ENCODE assay signal across 25 mouse cellular contexts in genomic region chr16:29504198-29504597, GRCm38 (mm10). TPM values are rescaled to one million over a fixed set of nuclear protein-coding genes. Genes with fewer than 3 reads are reported as not detected.
A peak's percentile ranks its signal among the peaks of the same experiment; 100 is the strongest.
DNase-seq lines count a peak whose midpoint lies in the region; ATAC-seq and TF ChIP-seq lines count a peak whose summit lies in the region.
"Had no signal": no experiment of that assay in that cellular context is flagged by ENCODE, and none has a peak within 500 bp of the region (broad histone marks: within the 10 kb centered on the region; RNA-seq: fewer than 3 reads in every experiment).

No protein-coding gene starts in this region.

- no peak overlapping the region for H3K4me3 ChIP-seq in hindbrain, postnatal 0 days (ENCODE audit: low read length)
- no peak overlapping the region for H3K4me3 ChIP-seq in hindbrain, embryonic 11.5 days (ENCODE audit: low read depth, low read length)
- H3K4me3 ChIP-seq: embryonic facial prominence, embryonic 13.5 days; forebrain, embryonic 15.5 days; hindbrain, embryonic 12.5 days; kidney, embryonic 15.5 days; lung, embryonic 15.5 days had no signal

- ATAC-seq in frontal cortex, adult (ENCODE audit: low TSS enrichment), result peak; percentile 79
- peak; percentile 29; the same call in 1 of the 2 replicates for ATAC-seq in hindbrain, postnatal 0 days
- ATAC-seq in hindbrain, embryonic 11.5 days (ENCODE audit: low FRiP score), result no peak
- ATAC-seq: activated CD4-positive, CD25-positive, alpha-beta regulatory T cell, adult 4 months; CD4-positive, CD25-positive, alpha-beta regulatory T cell, adult 4 months; forebrain, embryonic 15.5 days; intestine, embryonic 16.5 days had no signal

- no peak for DNase-seq in frontal cortex, postnatal 10 days (ENCODE audit: low spot score in 2 of 2)
- DNase-seq in hindbrain, postnatal 0 days (ENCODE audit: low spot score), result peak; percentile 45
- DNase-seq in hindbrain, embryonic 11.5 days (ENCODE audit: low spot score), result no peak
- DNase-seq in retina, postnatal 1 day, result peak; percentile 10
- no peak for DNase-seq in retina, embryonic 14.5 days (ENCODE audit: low spot score)
- DNase-seq in layer of hippocampus, postnatal 36 days, result peak; percentile 4 to 9
- no peak for DNase-seq in urinary bladder, postnatal 10 days (ENCODE audit: low spot score)
- DNase-seq: adrenal gland, postnatal 10 days; cerebellum, adult 11 months; gastrocnemius, postnatal 25 days; kidney, postnatal 4 days; lung, postnatal 4 days; thymus, postnatal 36 days had no signal

- no peaks in the 10 kb centered on the region for H3K36me3 ChIP-seq in hindbrain, postnatal 0 days (ENCODE audit: insufficient read depth, low read length)
- H3K36me3 ChIP-seq in hindbrain, embryonic 11.5 days (ENCODE audit: control insufficient read depth, insufficient read depth, low read length), result no peaks in the 10 kb centered on the region
- H3K36me3 ChIP-seq: embryonic facial prominence, embryonic 13.5 days; forebrain, embryonic 15.5 days; hindbrain, embryonic 12.5 days; kidney, embryonic 15.5 days; lung, embryonic 15.5 days had no signal

- no peak overlapping the region for H3K4me2 ChIP-seq in hindbrain, postnatal 0 days (ENCODE audit: low read depth, low read length)
- no peak overlapping the region for H3K4me2 ChIP-seq in hindbrain, embryonic 11.5 days (replicated peaks; ENCODE audit: low read depth, low read length)
- H3K4me2 ChIP-seq: embryonic facial prominence, embryonic 13.5 days; forebrain, embryonic 15.5 days; hindbrain, embryonic 12.5 days; kidney, embryonic 15.5 days; lung, embryonic 15.5 days had no signal

- peak overlapping the region; percentile 28; the same call in 1 of the 2 replicates for H3K27ac ChIP-seq in hindbrain, postnatal 0 days
- H3K27ac ChIP-seq in hindbrain, embryonic 11.5 days (ENCODE audit: low read depth, low read length), result no peak overlapping the region
- H3K27ac ChIP-seq: embryonic facial prominence, embryonic 13.5 days; forebrain, embryonic 15.5 days; hindbrain, embryonic 12.5 days; kidney, embryonic 15.5 days; liver, embryonic 14.5 days; lung, embryonic 15.5 days; stomach, postnatal 0 days had no signal

- H3K27me3 ChIP-seq in hindbrain, postnatal 0 days (ENCODE audit: insufficient read depth, low read length), result no peaks in the 10 kb centered on the region
- no peaks in the 10 kb centered on the region for H3K27me3 ChIP-seq in hindbrain, embryonic 11.5 days (ENCODE audit: control insufficient read depth, insufficient read depth, low read length)
- H3K27me3 ChIP-seq: embryonic facial prominence, embryonic 13.5 days; forebrain, embryonic 15.5 days; hindbrain, embryonic 12.5 days; kidney, embryonic 15.5 days; lung, embryonic 15.5 days had no signal

- 68% methylated on average over 9 of the region's 9 CpGs for WGBS in hindbrain, postnatal 0 days
- 79% methylated on average over 9 of the region's 9 CpGs for WGBS in hindbrain, embryonic 11.5 days

- TF ChIP-seq CTCF in hindbrain, postnatal 0 days (IDR thresholded peaks at IDR 0.05; ENCODE audit: low read depth), result no peak

- H3K9me3 ChIP-seq in hindbrain, postnatal 0 days (ENCODE audit: low read length), result no peaks in the 10 kb centered on the region
- H3K9me3 ChIP-seq in hindbrain, embryonic 11.5 days (ENCODE audit: control insufficient read depth, low read length), result no peaks in the 10 kb centered on the region
- H3K9me3 ChIP-seq: embryonic facial prominence, embryonic 13.5 days; forebrain, embryonic 15.5 days; hindbrain, embryonic 12.5 days; kidney, embryonic 15.5 days; lung, embryonic 15.5 days had no signal

- no peak overlapping the region for H3K9ac ChIP-seq in hindbrain, postnatal 0 days (replicated peaks; ENCODE audit: low read length)
- no peak overlapping the region for H3K9ac ChIP-seq in hindbrain, embryonic 11.5 days (ENCODE audit: low read depth, low read length)
- H3K9ac ChIP-seq: embryonic facial prominence, embryonic 13.5 days; forebrain, embryonic 15.5 days; hindbrain, embryonic 12.5 days; kidney, embryonic 15.5 days; liver, embryonic 14.5 days; lung, embryonic 15.5 days had no signal

- H3K4me1 ChIP-seq in hindbrain, postnatal 0 days (ENCODE audit: insufficient read depth, low read length), result no peaks in the 10 kb centered on the region
- no peaks in the 10 kb centered on the region for H3K4me1 ChIP-seq in hindbrain, embryonic 11.5 days (replicated peaks; ENCODE audit: control insufficient read depth, insufficient read depth, low read length)
- H3K4me1 ChIP-seq: embryonic facial prominence, embryonic 13.5 days; forebrain, embryonic 15.5 days; hindbrain, embryonic 12.5 days; kidney, embryonic 15.5 days; lung, embryonic 15.5 days had no signal

RNA-seq across cellular contexts. Expression of gene Atp13a4, which starts 40.5 kb away (rescaled TPM):
- 2.8 and 7.2 TPM in 2 replicates for total RNA-seq in hindbrain, postnatal 0 days (2014; rRNA removed)
- 5.1 and 5.7 TPM in 2 replicates for polyA plus RNA-seq in hindbrain, postnatal 0 days (2015; fragmentation: Nextera tagmentation; extraction: Ambion mirVana)
- polyA plus RNA-seq in hindbrain, embryonic 11.5 days (2014; fragmentation: Nextera tagmentation; extraction: Ambion mirVana), result 0.51 TPM in 1 of 2 replicates, not detected in the other
- 10 to 100 TPM; 14.4 to 15.8 TPM for total RNA-seq in layer of hippocampus, postnatal 36 days (2021)
- total RNA-seq: gastrocnemius, postnatal 25 days had no signal
- polyA plus RNA-seq: activated CD4-positive, CD25-positive, alpha-beta regulatory T cell, adult 4 months; heart, embryonic 16.5 days; intestine, embryonic 16.5 days; liver, embryonic 14.5 days had no signal

Comparison
In these comparisons a context has a peak if more than half of its experiments do, and no peak if none do; other contexts are left out.
1. DNase-seq: peak in hindbrain, postnatal 0 days (single experiment), retina, postnatal 1 day (single experiment) and layer of hippocampus, postnatal 36 days (2 of 2); none in frontal cortex, postnatal 10 days (0 of 2), hindbrain, embryonic 11.5 days (single experiment), retina, embryonic 14.5 days (single experiment) and urinary bladder, postnatal 10 days (single experiment).